Mouse (Mus musculus) G1E (cell line): ENCODE measurements around the gene Arhgap6.

Experiments used
- CTCF ChIP-seq: IDR thresholded peaks from 2 replicates; pipeline ENCODE4 v1.5.1; 2012; ENCODE audit warnings: low read depth, low read length, inconsistent platforms, mixed read lengths
- GATA1 ChIP-seq: IDR thresholded peaks from 2 replicates; pipeline ENCODE4 v1.6.1; 2012; ENCODE audit warnings: borderline replicate concordance, low read length, inconsistent platforms, mixed read lengths
- GATA2 ChIP-seq: IDR thresholded peaks from 2 replicates; pipeline ENCODE4 v1.6.1; 2012; ENCODE audit warnings: low read depth, low read length, inconsistent platforms, borderline replicate concordance

DNA sequence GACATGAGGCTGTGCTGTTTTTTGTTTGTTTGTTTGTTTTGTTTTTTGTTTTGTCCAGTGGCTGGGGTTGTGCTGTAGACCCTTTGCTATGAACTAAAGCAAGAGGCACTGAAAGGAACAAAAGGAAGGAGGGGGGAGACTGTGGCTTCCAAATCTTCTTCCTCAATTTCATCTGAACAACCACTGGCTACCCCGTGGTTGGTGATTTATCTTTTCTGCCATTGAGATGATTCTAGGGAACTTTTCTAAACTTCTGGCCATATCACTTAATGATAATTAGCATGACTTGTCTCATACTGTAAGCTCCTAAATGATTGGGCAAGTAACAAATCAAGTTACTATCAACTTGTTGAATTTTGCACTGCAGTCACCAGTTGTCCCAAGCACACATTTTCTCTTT, 249.0 kb downstream of the Arhgap6 start:
- TF ChIP-seq CTCF: no peak
- no peak for TF ChIP-seq GATA1
- no peak for TF ChIP-seq GATA2
